Mouse (Mus musculus): Measurements from ENCODE around the gene Eif5a. TPM values are rescaled to one million over a fixed set of nuclear protein-coding genes. Genes with fewer than 3 reads are reported as not detected.

The Eif5a gene
- total RNA-seq, 2 experiments from 2014 or later, result 408 to 425 TPM

DNA sequence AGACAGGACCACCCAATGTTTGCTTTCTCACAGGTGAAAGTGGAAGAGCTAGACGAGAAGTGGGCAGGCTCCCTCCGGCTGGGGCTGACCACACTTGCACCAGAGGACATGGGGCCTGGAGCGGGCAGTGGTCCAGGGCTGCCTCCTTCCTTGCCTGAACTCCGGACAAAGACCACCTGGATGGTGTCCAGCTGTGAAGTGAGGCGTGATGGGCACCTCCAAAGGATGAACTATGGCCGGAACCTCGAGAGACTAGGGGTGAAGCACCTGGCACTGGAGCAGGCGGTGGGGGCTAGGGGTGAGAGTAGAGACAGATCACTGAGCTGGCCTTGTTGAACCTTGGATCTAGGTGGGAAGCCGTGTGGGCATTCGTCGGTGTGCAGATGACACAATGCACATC, 13.1 kb downstream of the Eif5a start:
- no peak for DNase-seq (ENCODE audit: low spot score)

GRCm38 (mm10) chr11:69904311-69904710, 17.4 kb downstream of the Eif5a start:
- no peak for DNase-seq (ENCODE audit: low spot score)

DNA sequence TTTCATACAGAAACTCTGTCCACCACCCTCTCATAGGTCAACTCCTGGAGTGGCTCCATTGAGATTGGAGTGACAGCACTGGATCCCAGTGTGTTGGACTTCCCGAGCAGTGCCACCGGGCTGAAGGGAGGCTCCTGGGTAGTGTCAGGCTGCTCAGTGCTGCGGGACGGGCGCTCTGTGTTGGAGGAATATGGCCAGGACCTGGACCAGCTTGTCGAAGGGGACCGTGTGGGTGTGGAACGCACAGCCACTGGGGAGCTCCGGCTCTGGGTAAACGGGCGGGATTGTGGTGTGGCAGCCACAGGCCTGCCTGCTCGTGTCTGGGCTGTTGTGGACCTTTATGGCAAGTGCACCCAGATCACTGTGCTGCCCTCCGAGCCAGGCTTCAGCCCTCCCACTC, 18.8 kb downstream of the Eif5a start:
- DNase-seq (ENCODE audit: low spot score), result no peak

DNA sequence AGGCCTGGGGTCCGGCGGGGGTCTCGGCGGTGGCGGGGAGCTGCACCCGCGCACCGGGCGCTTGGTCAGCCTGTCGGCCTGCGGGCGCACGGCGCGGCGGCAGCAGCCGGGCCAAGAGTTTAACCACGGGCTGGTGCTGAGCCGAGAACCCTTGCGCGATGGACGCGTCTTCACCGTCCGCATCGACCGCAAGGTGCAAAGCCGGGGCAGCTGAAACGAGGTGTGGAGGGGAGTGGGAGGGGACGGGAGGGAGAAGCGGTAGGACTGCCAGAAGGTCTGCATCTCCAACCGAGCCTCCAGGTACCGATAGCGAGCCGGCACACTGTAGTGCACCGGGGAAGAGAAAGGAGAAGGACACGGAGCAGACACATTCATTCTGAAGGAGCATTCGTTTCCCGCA, 19.8 kb downstream of the Eif5a start:
- no peak for DNase-seq (ENCODE audit: low spot score)

DNA sequence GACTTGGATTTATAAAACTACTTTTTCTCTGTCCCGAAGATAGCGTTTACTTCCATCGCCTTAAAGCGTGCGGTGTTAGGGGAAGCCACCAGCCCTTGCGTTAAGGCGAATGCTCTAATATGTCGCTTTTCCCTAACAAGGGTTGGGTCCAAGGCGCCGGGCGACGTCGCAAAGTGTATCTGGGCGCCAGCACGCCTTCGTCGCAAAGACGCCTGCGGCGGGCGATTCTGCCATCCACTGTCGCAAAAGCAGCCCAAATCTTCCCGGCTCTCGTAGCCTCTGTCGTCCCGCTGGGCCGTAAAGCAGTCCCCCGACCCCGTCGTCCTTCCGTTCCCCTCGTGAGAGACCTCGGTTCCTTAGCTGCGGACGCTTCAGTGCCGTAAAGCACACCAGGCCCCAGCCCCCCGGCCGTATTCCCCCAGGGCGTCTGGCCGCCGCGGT, 20.3 kb downstream of the Eif5a start:
- DNase-seq (ENCODE audit: low spot score), result peak; percentile 96

DNA sequence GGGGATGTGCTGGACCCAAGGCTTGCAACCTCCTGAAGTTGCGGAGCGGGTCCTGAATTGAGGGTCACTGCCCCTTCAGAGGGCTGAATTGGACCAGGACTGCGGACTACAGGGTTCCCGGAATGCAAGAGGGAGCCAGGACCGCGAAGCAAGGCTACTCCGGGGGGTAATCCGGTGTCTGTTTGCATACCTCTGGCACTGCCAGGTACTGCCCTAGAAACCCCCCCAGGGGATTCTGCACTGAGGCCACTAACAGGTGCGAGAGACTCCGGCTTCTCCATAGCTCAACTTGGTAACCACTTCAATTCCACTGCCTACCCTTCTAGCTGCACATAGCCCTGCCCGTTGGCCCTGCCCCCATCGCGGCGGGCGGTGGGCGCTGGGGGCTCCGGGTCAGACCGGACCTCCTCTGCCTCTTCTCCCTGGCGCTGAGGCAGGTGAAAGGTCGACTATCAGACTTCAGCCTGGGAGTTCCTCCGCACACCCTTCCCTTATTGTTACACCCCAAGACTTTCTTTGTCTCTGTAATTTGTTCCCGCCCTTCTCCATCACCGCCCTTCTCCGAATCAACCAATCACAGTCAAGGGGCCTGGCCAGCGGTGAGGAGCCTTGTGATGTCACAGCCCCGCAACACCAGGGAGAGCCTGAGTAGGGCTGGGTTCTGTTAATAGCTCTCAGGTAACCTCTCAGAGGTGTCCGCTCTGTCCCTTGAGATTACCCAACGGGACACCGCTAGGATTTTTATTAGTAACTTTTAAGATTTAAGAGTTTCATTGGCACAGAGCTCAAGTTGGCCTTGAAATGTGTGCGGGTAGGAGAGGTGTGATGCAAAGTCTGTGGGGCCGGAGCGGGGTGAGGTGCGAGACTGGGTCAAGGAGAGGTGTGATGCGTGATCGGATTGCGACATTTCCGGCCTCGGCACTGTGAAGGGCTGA, 21.0 kb downstream of the Eif5a start, which contains the start of the genes 2810408A11Rik and Neurl4:
TSS of gene 2810408A11Rik (minus strand) at position 517 of the 935 bp plus-strand sequence.
TSS of gene Neurl4 (plus strand) at position 602 of the 935 bp plus-strand sequence.
- peak; percentile 92 for DNase-seq (ENCODE audit: low spot score)

- DNase-seq (ENCODE audit: low spot score), result no peak
Measured at GRCm38 (mm10) chr11:69899870-69900269, 21.9 kb downstream of the Eif5a start.

DNA sequence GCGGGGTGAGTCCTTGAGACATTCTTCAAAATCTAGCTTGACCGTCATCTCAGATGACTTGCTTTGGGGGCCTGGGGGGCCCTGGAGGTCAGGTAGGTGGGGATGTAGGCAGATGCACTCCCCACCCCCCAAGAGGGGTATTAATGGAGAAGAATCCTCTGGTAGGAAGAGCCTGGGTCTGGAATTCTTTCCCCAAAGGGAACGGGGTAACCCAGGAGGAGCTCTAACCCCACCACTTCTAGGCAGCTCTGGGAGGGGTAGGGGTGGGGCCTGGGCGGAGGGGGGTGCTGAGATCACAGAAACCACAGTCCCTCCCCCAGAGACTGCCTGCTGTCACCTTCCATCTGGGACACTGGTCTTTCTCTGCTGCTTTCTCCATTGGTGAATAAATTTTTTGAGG, 26.5 kb downstream of the Eif5a start, which contains the start of gene Acap1:
TSS of gene Acap1 (minus strand) at position 249 of the 400 bp plus-strand sequence.
- no peak for DNase-seq (ENCODE audit: low spot score)

DNA sequence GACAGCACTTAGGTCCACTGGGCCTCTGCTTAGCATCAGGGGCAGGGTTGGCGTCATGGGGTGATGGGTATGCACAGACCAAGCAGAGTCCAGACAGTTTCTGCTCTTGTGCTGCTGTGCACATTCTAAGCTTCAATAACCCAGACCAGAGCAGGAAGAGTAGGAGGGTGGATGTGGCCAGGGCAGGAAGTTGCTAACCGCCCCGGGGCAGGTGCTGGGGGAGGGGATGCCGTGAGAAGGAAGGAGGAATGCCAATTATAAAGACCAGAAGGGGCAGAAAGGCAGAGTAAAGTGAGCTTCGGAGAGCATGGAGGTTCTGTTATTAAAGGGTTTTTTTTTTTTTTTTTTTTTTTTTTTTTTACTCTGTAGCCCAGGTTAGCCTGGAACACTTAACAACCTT, 27.1 kb downstream of the Eif5a start:
- no peak for DNase-seq (ENCODE audit: low spot score)

- DNase-seq (ENCODE audit: low spot score), result no peak
Measured at GRCm38 (mm10) chr11:69891482-69891881, 30.3 kb downstream of the Eif5a start.

DNA sequence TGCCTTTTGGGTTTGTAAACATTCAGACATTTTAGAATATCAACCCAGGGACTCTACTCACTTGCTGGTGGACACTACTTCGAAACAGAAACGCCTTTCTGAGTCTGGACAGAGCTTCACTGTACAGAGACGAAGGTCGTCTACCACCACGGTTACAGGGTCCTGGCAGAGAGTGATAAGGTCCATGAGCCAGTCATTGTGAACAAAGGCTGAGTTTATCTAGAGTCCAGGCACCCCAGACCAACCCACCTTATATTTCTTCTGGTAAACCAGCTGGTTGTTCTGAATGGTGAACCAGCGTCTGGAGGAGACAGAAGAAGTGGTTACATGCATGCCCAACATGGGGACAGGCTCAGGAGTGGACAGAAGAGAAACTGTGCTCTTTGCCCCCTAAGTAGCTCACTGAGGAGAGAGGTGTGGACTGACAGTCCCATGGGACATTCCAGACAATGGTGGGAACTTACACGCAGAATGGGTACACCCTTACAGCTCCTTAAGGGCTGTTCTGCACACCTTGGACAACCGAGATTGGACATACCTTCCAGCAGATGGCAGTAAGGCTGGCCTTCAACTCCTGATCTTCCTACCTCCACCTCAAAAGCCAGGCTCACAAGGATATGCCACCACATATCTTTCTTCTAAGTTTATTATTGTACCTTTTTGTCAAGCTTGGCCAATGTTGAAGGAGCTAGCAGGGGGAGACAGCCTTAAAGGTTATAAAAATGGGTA, 34.7 kb downstream of the Eif5a start:
- no peak for DNase-seq (ENCODE audit: low spot score)

GRCm38 (mm10) chr11:69884663-69885062, 37.1 kb downstream of the Eif5a start:
- DNase-seq (ENCODE audit: low spot score), result no peak

DNA sequence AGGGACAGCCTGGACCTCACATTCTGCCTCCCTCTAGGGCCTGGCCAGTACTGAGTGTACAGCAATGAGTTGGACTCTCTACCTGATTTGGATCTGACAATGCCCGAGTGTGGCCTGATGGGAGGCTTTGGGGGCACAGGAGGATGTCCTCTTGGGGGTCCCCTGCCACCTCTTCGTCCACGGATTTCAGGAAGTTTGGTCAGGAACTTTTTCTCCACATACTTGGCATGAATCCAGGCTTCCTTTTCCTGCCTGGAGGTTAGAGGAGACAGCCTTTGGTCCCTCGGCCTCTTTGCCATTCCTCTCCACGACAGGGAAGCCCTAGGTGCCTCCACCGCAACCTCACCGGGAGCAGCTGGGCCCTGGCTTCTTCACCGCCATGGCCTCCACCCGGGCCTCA, 37.5 kb downstream of the Eif5a start:
- no peak for DNase-seq (ENCODE audit: low spot score)

DNA sequence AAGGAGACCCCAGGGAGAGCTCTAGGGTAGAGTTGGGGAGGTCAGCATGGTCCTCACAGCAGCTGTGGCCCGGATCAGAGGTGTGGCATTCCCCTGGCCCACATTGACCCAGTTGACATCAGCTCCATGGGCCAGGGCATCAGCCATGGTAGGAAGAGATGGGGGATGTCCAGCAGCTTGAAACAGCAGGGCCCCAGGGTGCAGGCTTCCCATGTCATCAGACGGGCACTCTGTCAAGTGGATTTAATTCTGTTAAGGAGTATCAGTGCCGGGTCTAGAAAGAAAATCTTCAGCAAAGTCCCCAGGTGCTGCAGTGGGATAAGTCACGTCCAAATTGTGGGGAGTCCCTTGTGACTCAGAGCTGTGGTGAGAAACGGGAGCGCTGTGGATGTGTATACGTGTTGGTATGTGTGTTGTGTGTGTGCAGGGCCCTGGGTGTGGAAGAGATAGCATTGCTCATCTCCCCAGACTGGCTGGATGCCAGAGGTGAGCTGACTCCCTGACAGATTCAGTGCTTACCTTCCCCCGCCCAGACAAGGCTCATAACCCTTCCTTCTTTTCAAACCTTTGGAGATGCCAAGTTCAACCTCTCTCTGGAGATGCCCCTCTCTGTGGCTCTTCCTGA, 38.1 kb downstream of the Eif5a start:
- no peak for DNase-seq (ENCODE audit: low spot score)

- DNase-seq (ENCODE audit: low spot score), result no peak
Measured at GRCm38 (mm10) chr11:69883066-69883465, 38.7 kb downstream of the Eif5a start.

DNA sequence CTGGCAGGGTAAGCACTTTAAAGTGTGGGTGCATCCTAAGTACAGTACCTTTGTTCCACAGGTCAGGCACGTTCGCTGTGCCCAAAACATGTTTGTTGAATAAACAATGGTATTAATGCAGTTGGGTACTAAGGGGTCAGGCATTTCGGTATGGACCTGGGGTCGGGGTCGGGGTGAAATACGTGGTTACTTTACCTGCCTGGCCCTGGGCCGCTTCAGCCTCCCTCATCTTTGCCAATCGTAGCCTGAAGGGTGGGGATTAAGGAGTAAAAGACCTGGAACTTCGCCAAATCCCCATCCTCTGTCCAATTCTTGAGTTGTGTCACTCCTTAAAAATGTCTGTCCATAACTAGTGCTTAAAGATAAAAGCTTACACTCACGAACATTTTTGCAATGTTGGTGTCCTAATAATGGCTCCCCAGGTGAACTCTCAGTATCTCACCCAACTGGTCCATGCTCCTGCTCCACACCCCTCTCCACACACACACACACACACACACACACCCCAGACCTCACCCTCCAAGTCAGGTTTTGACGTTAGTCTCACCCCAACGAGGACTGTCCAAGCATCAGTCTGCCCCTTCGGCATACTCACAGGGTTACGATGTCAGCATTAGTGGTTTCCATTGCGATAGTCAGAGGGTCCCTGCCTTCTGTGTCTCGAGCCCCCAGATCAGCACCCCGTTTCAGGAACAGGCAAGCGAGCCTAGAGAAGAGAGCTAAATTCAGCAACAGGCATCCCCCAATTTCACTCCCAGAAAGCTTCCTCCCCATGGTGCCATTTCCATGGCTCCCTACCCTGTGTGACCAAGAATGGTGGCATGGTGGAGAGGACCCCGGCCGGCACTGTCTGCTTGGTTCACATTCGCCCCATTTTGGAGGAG, 39.7 kb downstream of the Eif5a start:
- DNase-seq (ENCODE audit: low spot score), result no peak

- DNase-seq (ENCODE audit: low spot score), result peak; percentile 92
Measured at GRCm38 (mm10) chr11:69880853-69881603, 40.7 kb downstream of the Eif5a start, which contains the start of gene Kctd11. Kctd11 (minus strand) TSS chr11:69881406.

- peak; percentile 71 for DNase-seq (ENCODE audit: low spot score)
Measured at GRCm38 (mm10) chr11:69880506-69880852, 41.3 kb downstream of the Eif5a start.

- no peak for DNase-seq (ENCODE audit: low spot score)
Measured at GRCm38 (mm10) chr11:69879711-69880110, 42.0 kb downstream of the Eif5a start.

DNA sequence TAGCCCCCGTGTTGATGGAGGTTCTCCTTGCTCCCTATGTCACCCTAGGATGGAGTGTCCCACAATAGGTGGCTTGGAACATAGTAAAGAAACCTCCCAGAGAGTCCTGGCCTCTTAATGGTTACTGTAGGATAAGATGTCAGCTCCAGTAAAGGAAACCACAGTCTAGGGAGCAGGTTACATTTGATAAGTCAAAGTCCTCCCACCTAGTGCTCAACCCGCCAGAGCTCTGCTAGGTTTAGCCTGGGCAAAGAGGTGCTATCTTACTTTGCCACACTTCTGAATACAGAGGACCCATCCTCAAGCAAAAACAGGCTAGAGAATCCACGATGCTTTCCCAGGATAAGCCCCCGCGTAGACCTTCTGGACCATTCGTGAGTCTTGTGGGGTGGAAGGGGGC, 42.8 kb downstream of the Eif5a start:
- no peak for DNase-seq (ENCODE audit: low spot score)

Data from gastrocnemius, adult 18-20 months (tissue).